Mouse (Mus musculus) kidney, embryonic 16.5 days (tissue): ENCODE measurements around the gene Smg6. TPM values are rescaled to one million over a fixed set of nuclear protein-coding genes. Genes with fewer than 3 reads are reported as not detected.
A peak's percentile ranks its signal among the peaks of the same experiment; 100 is the strongest.

Experiments used
- ATAC-seq: fragments of 200-750 bp; cut with Nextera tagmentation; 2 replicates; pipeline ENCODE4 v1.8.0; 2017; ENCODE audit warnings: moderate TSS enrichment; ENCODE audit not compliant: low FRiP score, low TSS enrichment
- H3K27ac ChIP-seq: fragments of 300-500 bp; sonication (generic); 2 replicates; pipeline ENCODE4 v1.5.1; 2014; ENCODE audit warnings: low read length
- H3K27me3 ChIP-seq: fragments of 300-500 bp; sonication (generic); 2 replicates; pipeline ENCODE4 v1.6.1; 2014; ENCODE audit warnings: low read length, control low read depth, mixed read lengths; ENCODE audit not compliant: insufficient read depth
- H3K36me3 ChIP-seq: fragments of 300-500 bp; sonication (generic); 2 replicates; pipeline ENCODE4 v1.6.1; 2014; ENCODE audit warnings: low read length, control low read depth, mixed read lengths; ENCODE audit not compliant: insufficient read depth
- H3K4me1 ChIP-seq: fragments of 300-500 bp; sonication (generic); 2 replicates; pipeline ENCODE4 v1.6.1; 2014; ENCODE audit warnings: low read length, control low read depth, mixed read lengths; ENCODE audit not compliant: insufficient read depth
- H3K4me2 ChIP-seq: fragments of 300-500 bp; sonication (generic); replicated peaks from 2 replicates; pipeline ENCODE4 v1.6.1; 2014; ENCODE audit warnings: low read depth, low read length
- H3K4me3 ChIP-seq: fragments of 300-500 bp; sonication (generic); 2 replicates; pipeline ENCODE4 v1.5.1; 2014; ENCODE audit warnings: mild to moderate bottlenecking, low read length
- H3K9ac ChIP-seq: fragments of 300-500 bp; sonication (generic); replicated peaks from 2 replicates; pipeline ENCODE4 v1.6.1; 2014; ENCODE audit warnings: low read length
- H3K9me3 ChIP-seq: fragments of 300-500 bp; sonication (generic); 2 replicates; pipeline ENCODE4 v1.6.1; 2016; ENCODE audit warnings: low read length, control low read depth
- WGBS: fragments of 180-500 bp; shearing (Covaris S2); extraction: QIAGEN DNeasy Blood & Tissue Kit; methylation state at CpG from one replicate; pipeline ENCODE4 v1.1.7; 2014; 5-methylcytosine and 5-hydroxymethylcytosine counted together
- polyA plus RNA-seq: library from polyadenylated mRNA; unstranded; fragments of >200 nt; fragmentation: Nextera tagmentation; extraction: Ambion mirVana; gene quantifications from 2 replicates; pipeline ENCODE4 v1.2.1, GENCODE M21; 2015

Gene Smg6
- polyA plus RNA-seq, 1 experiment from 2014 or later: 17.9 TPM

GRCm38 (mm10) chr11:74926388-74927005 lies 874 bp downstream of the Smg6 start:
- Histone ChIP-seq H3K4me1 (peaks cover 27% of the 10 kb centered on the region), H3K27me3 (no peaks in the 10 kb centered on the region), H3K27ac (peak overlapping the region; percentile 99), H3K9ac (peak overlapping the region; percentile 96), H3K4me3 (peak overlapping the region; percentile 97), H3K4me2 (peak overlapping the region; percentile 72), H3K36me3 (peaks cover 10% of the 10 kb centered on the region), H3K9me3 (no peaks in the 10 kb centered on the region)
- no peak for ATAC-seq
- 4% methylated on average over 11 of the region's 11 CpGs for WGBS

GRCm38 (mm10) chr11:74927236-74927725 lies 1.7 kb downstream of the Smg6 start:
- Histone ChIP-seq H3K9ac (no peak overlapping the region), H3K36me3 (peaks cover 10% of the 10 kb centered on the region), H3K27ac (no peak overlapping the region), H3K4me2 (peak overlapping the region; percentile 72), H3K4me3 (no peak overlapping the region), H3K4me1 (peaks cover 27% of the 10 kb centered on the region), H3K27me3 (no peaks in the 10 kb centered on the region), H3K9me3 (no peaks in the 10 kb centered on the region)
- no peak for ATAC-seq
- WGBS: 89% methylated on average over 2 of the region's 2 CpGs

GRCm38 (mm10) chr11:74929111-74929510 lies 3.5 kb downstream of the Smg6 start:
- ATAC-seq: no peak
- Histone ChIP-seq H3K4me1 (peaks cover 23% of the 10 kb centered on the region), H3K4me2 (no peak overlapping the region), H3K27ac (no peak overlapping the region), H3K4me3 (no peak overlapping the region), H3K36me3 (peaks cover 19% of the 10 kb centered on the region), H3K9ac (no peak overlapping the region), H3K27me3 (no peaks in the 10 kb centered on the region), H3K9me3 (no peaks in the 10 kb centered on the region)
- 86% methylated on average over 4 of the region's 4 CpGs for WGBS

GRCm38 (mm10) chr11:74930391-74930790 lies 4.8 kb downstream of the Smg6 start:
- Histone ChIP-seq H3K4me1 (peaks cover 15% of the 10 kb centered on the region), H3K36me3 (peaks cover 31% of the 10 kb centered on the region), H3K27me3 (no peaks in the 10 kb centered on the region), H3K4me2 (no peak overlapping the region), H3K4me3 (no peak overlapping the region), H3K9me3 (no peaks in the 10 kb centered on the region), H3K9ac (no peak overlapping the region), H3K27ac (no peak overlapping the region)
- ATAC-seq: no peak
- 91% methylated on average over 7 of the region's 7 CpGs for WGBS

- Histone ChIP-seq H3K27ac (no peak overlapping the region), H3K9ac (no peak overlapping the region), H3K4me1 (no peaks in the 10 kb centered on the region), H3K36me3 (peaks cover 25% of the 10 kb centered on the region), H3K4me3 (no peak overlapping the region), H3K27me3 (no peaks in the 10 kb centered on the region), H3K4me2 (no peak overlapping the region), H3K9me3 (no peaks in the 10 kb centered on the region)
- WGBS: 72% methylated on average over 3 of the region's 3 CpGs
- ATAC-seq: peak; percentile 35; the same call in 1 of the 2 replicates
Observed at GRCm38 (mm10) chr11:74946348-74946747, 20.7 kb downstream of the Smg6 start.

- ATAC-seq: no peak
- Histone ChIP-seq H3K4me2 (no peak overlapping the region), H3K27ac (no peak overlapping the region)
Observed at GRCm38 (mm10) chr11:74954901-74955300, 29.3 kb downstream of the Smg6 start.

GRCm38 (mm10) chr11:74956006-74956405 lies 30.4 kb downstream of the Smg6 start:
- no peak overlapping the region for H3K4me2 ChIP-seq
- H3K9ac ChIP-seq: no peak overlapping the region
- peaks cover 3% of the 10 kb centered on the region; the same call in 1 of the 2 replicates for H3K36me3 ChIP-seq
- H3K4me1 ChIP-seq: no peaks in the 10 kb centered on the region
- no peak for ATAC-seq
- H3K27ac ChIP-seq: no peak overlapping the region
- no peaks in the 10 kb centered on the region for H3K27me3 ChIP-seq
- no peak overlapping the region for H3K4me3 ChIP-seq
- H3K9me3 ChIP-seq: no peaks in the 10 kb centered on the region

More at GRCm38 (mm10) chr11:74954901-74955300, 29.3 kb downstream of the Smg6 start:
- Histone ChIP-seq H3K9ac (no peak overlapping the region), H3K36me3 (peaks cover 4% of the 10 kb centered on the region), H3K4me3 (no peak overlapping the region), H3K9me3 (no peaks in the 10 kb centered on the region), H3K4me1 (no peaks in the 10 kb centered on the region), H3K27me3 (no peaks in the 10 kb centered on the region)

GRCm38 (mm10) chr11:74957600-74957999 lies 32.0 kb downstream of the Smg6 start:
- 0 out of 2 replicates have a peak, but pooled peaks have one; percentile 54 for ATAC-seq
- no peaks in the 10 kb centered on the region for H3K4me1 ChIP-seq
- peaks cover 3% of the 10 kb centered on the region; the same call in 1 of the 2 replicates for H3K36me3 ChIP-seq
- H3K9me3 ChIP-seq: no peaks in the 10 kb centered on the region
- 54% methylated on average over 2 of the region's 2 CpGs for WGBS
- H3K9ac ChIP-seq: no peak overlapping the region
- no peak overlapping the region for H3K4me3 ChIP-seq
- no peak overlapping the region for H3K27ac ChIP-seq
- H3K27me3 ChIP-seq: no peaks in the 10 kb centered on the region
- no peak overlapping the region for H3K4me2 ChIP-seq

- Histone ChIP-seq H3K4me2 (no peak overlapping the region), H3K9ac (no peak overlapping the region), H3K4me1 (no peaks in the 10 kb centered on the region), H3K36me3 (peaks cover 3% of the 10 kb centered on the region; the same call in 1 of the 2 replicates), H3K27ac (peak overlapping the region; percentile 50), H3K9me3 (no peaks in the 10 kb centered on the region), H3K27me3 (no peaks in the 10 kb centered on the region), H3K4me3 (no peak overlapping the region)
- WGBS: 68% methylated on average over 2 of the region's 2 CpGs
- ATAC-seq: no peak
Observed at GRCm38 (mm10) chr11:74959501-74959900, 33.9 kb downstream of the Smg6 start.

GRCm38 (mm10) chr11:74960031-74960551 lies 34.5 kb downstream of the Smg6 start:
- Histone ChIP-seq H3K9me3 (no peaks in the 10 kb centered on the region), H3K27ac (0 out of 2 replicates have a peak overlapping the region, but pooled peaks have one; percentile 50), H3K4me3 (no peak overlapping the region), H3K27me3 (no peaks in the 10 kb centered on the region), H3K9ac (no peak overlapping the region), H3K4me2 (no peak overlapping the region), H3K4me1 (no peaks in the 10 kb centered on the region), H3K36me3 (peaks cover 3% of the 10 kb centered on the region; the same call in 1 of the 2 replicates)
- ATAC-seq: no peak
- WGBS: 94% methylated on average over 9 of the region's 9 CpGs
